Mouse (Mus musculus) hindbrain, embryonic 13.5 days (tissue): ENCODE measurements around the gene Nfix. TPM values are rescaled to one million over a fixed set of nuclear protein-coding genes. Genes with fewer than 3 reads are reported as not detected.

Experiments
- ATAC-seq: fragments of 200-750 bp; cut with Nextera tagmentation; 2 replicates; pipeline ENCODE4 v1.8.0; 2017; ENCODE audit warnings: moderate TSS enrichment; ENCODE audit not compliant: low FRiP score
- H3K27ac ChIP-seq: fragments of 300-500 bp; sonication (generic); 2 replicates; pipeline ENCODE4 v1.5.1; 2015; ENCODE audit warnings: inconsistent platforms, mild to moderate bottlenecking, moderate library complexity
- H3K27me3 ChIP-seq: fragments of 300-500 bp; sonication (generic); 2 replicates; pipeline ENCODE4 v1.6.1; 2015; ENCODE audit warnings: mild to moderate bottlenecking, inconsistent platforms
- H3K36me3 ChIP-seq: fragments of 300-500 bp; sonication (generic); 2 replicates; pipeline ENCODE4 v1.6.1; 2015; ENCODE audit warnings: mild to moderate bottlenecking, inconsistent platforms
- H3K4me1 ChIP-seq: fragments of 300-500 bp; sonication (generic); replicated peaks from 2 replicates; pipeline ENCODE4 v1.6.1; 2015; ENCODE audit warnings: inconsistent platforms
- H3K4me2 ChIP-seq: fragments of 300-500 bp; sonication (generic); 2 replicates; pipeline ENCODE4 v1.6.1; 2015; ENCODE audit warnings: inconsistent platforms, mild to moderate bottlenecking, moderate library complexity
- H3K4me3 ChIP-seq: fragments of 300-500 bp; sonication (generic); 2 replicates; pipeline ENCODE4 v1.5.1; 2015; ENCODE audit warnings: mild to moderate bottlenecking, inconsistent platforms
- H3K9ac ChIP-seq: fragments of 300-500 bp; sonication (generic); 2 replicates; pipeline ENCODE4 v1.6.1; 2015; ENCODE audit warnings: mild to moderate bottlenecking, inconsistent platforms
- H3K9me3 ChIP-seq: fragments of 300-500 bp; sonication (generic); 2 replicates; pipeline ENCODE4 v1.6.1; 2016; ENCODE audit warnings: inconsistent platforms
- whole genome bisulfite sequencing: fragments of 180-500 bp; shearing (Covaris S2); methylation state at CpG from one replicate; pipeline ENCODE4 v1.1.7; 2015; 5-methylcytosine and 5-hydroxymethylcytosine counted together
- polyA plus RNA-seq: library from polyadenylated mRNA; unstranded; fragments of >200 nt; fragmentation: Nextera tagmentation; extraction: Ambion mirVana; gene quantifications from 2 replicates; pipeline ENCODE4 v1.2.1, GENCODE M21; 2015

The Nfix gene
- polyA plus RNA-seq, 1 experiment from 2014 or later: 44.1 TPM

DNA sequence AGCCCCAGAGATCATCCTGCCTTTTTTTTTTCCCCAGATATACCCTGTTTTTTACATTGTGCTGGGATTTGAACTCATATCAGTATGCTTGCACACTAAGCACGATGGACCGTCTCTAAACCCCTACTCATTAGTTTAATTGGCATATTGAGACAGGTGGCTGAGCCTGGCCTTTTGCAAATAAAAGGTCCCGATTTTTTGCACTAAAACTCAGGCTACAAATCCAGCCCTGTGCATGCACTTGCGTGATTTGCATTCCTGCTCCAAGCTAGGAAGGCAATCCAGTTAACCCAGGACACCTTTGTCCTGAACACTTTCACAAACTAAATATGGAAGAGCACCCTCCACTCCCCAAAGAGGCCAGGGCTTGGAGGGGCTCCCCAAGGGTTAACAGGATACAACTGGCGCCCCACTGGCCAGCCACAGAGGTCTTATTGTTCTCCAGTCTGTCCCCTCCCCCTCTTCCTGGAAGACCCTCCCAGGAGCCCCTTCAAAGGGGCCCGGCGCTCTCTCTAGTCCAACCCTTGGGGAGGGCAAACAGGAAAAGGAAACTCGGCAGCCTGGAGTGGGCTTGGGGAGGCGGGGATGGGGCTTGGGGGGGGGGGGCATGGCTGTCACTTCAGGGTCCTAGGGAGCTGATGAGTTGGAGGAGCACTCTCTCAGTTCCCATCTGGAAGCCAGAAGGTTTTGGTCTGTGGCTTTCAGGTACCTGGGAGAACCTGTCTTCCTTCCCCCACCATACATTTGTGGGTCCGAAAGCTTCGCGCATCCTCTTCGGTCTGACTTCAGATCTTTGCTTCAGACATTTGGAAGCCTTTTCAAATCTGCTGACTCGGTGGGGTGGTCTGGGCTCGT, 144.6 kb downstream of the Nfix start:
- H3K27ac ChIP-seq: peak overlapping the region; percentile 88
- H3K4me2 ChIP-seq: peak overlapping the region; percentile 52
- no peaks in the 10 kb centered on the region for H3K9me3 ChIP-seq
- peaks cover 46% of the 10 kb centered on the region for H3K4me1 ChIP-seq
- ATAC-seq: peak; percentile 82
- H3K9ac ChIP-seq: peak overlapping the region; percentile 49
- H3K27me3 ChIP-seq: peaks cover 3% of the 10 kb centered on the region; the same call in 1 of the 2 replicates
- H3K36me3 ChIP-seq: no peaks in the 10 kb centered on the region
- 2% methylated on average over 14 of the region's 15 CpGs for WGBS
- H3K4me3 ChIP-seq: peak overlapping the region; percentile 32

GRCm38 (mm10) chr8:84654597-84654996, 145.5 kb downstream of the Nfix start:
- Histone ChIP-seq H3K4me2 (no peak overlapping the region), H3K27ac (peak overlapping the region; percentile 88; the same call in 1 of the 2 replicates), H3K27me3 (peaks cover 3% of the 10 kb centered on the region; the same call in 1 of the 2 replicates), H3K36me3 (no peaks in the 10 kb centered on the region), H3K9ac (no peak overlapping the region), H3K9me3 (no peaks in the 10 kb centered on the region), H3K4me3 (no peak overlapping the region), H3K4me1 (peaks cover 42% of the 10 kb centered on the region)
- ATAC-seq: no peak
- WGBS: 40% methylated on average over 4 of the region's 4 CpGs

- no peak for ATAC-seq
- H3K9ac ChIP-seq: no peak overlapping the region
- WGBS: 56% methylated on average over 9 of the region's 9 CpGs
- no peak overlapping the region for H3K4me2 ChIP-seq
- H3K4me1 ChIP-seq: peaks cover 36% of the 10 kb centered on the region
- H3K36me3 ChIP-seq: no peaks in the 10 kb centered on the region
- no peak overlapping the region for H3K4me3 ChIP-seq
- H3K9me3 ChIP-seq: no peaks in the 10 kb centered on the region
- H3K27ac ChIP-seq: no peak overlapping the region
- H3K27me3 ChIP-seq: peaks cover 3% of the 10 kb centered on the region; the same call in 1 of the 2 replicates
Observed at GRCm38 (mm10) chr8:84653092-84653631, 147.0 kb downstream of the Nfix start.

DNA sequence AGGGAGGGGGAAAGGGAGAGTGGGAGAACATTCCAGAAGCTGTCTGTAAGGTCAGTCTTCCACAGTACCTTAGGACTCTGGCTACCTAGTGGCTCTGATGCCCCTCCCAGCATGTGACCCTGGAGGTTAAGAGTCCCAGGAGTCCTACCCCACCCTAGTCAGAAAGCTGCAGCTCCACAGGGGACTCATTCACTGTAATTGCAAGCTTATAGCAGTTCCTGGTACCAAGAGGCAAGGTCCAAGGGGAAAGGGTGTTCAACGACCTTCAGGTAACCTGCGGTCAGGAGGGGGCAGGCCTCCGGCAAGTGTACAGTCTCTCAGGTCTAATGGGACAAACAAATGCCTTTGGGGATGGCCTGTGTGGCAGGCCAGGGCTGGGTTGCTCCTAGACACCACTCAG, 149.9 kb downstream of the Nfix start:
- 25% methylated on average over 3 of the region's 3 CpGs for WGBS
- Histone ChIP-seq H3K4me2 (no peak overlapping the region), H3K4me3 (no peak overlapping the region), H3K9ac (0 out of 2 replicates have a peak overlapping the region, but pooled peaks have one; percentile 10), H3K36me3 (no peaks in the 10 kb centered on the region), H3K9me3 (no peaks in the 10 kb centered on the region), H3K27ac (peak overlapping the region; percentile 27; the same call in 1 of the 2 replicates), H3K27me3 (no peaks in the 10 kb centered on the region), H3K4me1 (peaks cover 25% of the 10 kb centered on the region)
- ATAC-seq: no peak

Other genes with a start within 250 kb of the Nfix start
- gene Ier2, start 137.5 kb downstream of the Nfix start, polyA plus RNA-seq: 26.1 and 32.2 TPM in 2 replicates
- gene Trmt1, start 114.0 kb downstream of the Nfix start, polyA plus RNA-seq: 51.9 and 60.3 TPM in 2 replicates
- gene Nacc1, start 112.5 kb downstream of the Nfix start, polyA plus RNA-seq: 13.7 and 14.4 TPM in 2 replicates
- 3.9 and 4.2 TPM in 2 replicates for gene Lyl1, start 98.9 kb downstream of the Nfix start, polyA plus RNA-seq
- 1.0 and 2.3 TPM in 2 replicates for gene G430095P16Rik, start 77.3 kb downstream of the Nfix start, polyA plus RNA-seq
- gene Dand5, start 22.5 kb upstream of the Nfix start, polyA plus RNA-seq: 10.8 and 11.5 TPM in 2 replicates
- 37.3 and 37.8 TPM in 2 replicates for gene Gadd45gip1, start 31.2 kb upstream of the Nfix start, polyA plus RNA-seq
- 83.2 and 85.5 TPM in 2 replicates for gene Rad23a, start 40.3 kb upstream of the Nfix start, polyA plus RNA-seq
- 646 and 672 TPM in 2 replicates for gene Calr, start 46.6 kb upstream of the Nfix start, polyA plus RNA-seq
- gene Farsa, start 56.6 kb upstream of the Nfix start, polyA plus RNA-seq: 107 and 109 TPM in 2 replicates
- 17.8 and 20.4 TPM in 2 replicates for gene Syce2, start 71.8 kb upstream of the Nfix start, polyA plus RNA-seq
- 33.1 TPM in 2 replicates for gene Gcdh, start 93.6 kb upstream of the Nfix start, polyA plus RNA-seq
- gene Klf1, start 101.6 kb upstream of the Nfix start, polyA plus RNA-seq: 0.64 and 1.00 TPM in 2 replicates
- 5.8 and 6.0 TPM in 2 replicates for gene Dnase2a, start 108.2 kb upstream of the Nfix start, polyA plus RNA-seq
- gene Mast1, start 137.0 kb upstream of the Nfix start, polyA plus RNA-seq: 59.1 and 62.2 TPM in 2 replicates
- 1.8 and 2.4 TPM in 2 replicates for gene Rtbdn, start 146.6 kb upstream of the Nfix start, polyA plus RNA-seq
- not detected in 2 replicates for gene Gm49661, start 169.1 kb upstream of the Nfix start, polyA plus RNA-seq
- gene Prdx2, start 169.2 kb upstream of the Nfix start, polyA plus RNA-seq: 1,362 and 1,388 TPM in 2 replicates
- gene Rnaseh2a, start 169.4 kb upstream of the Nfix start, polyA plus RNA-seq: 61.4 and 62.1 TPM in 2 replicates
- 5.2 and 5.9 TPM in 2 replicates for gene Junb, start 178.4 kb upstream of the Nfix start, polyA plus RNA-seq
- 25.1 and 25.5 TPM in 2 replicates for gene Hook2, start 190.3 kb upstream of the Nfix start, polyA plus RNA-seq
- gene Best2, start 214.2 kb upstream of the Nfix start, polyA plus RNA-seq: not detected in 2 replicates
- gene Asna1, start 224.9 kb upstream of the Nfix start, polyA plus RNA-seq: 151 and 157 TPM in 2 replicates
- gene Trir, start 226.5 kb upstream of the Nfix start, polyA plus RNA-seq: 139 and 141 TPM in 2 replicates
- gene Tnpo2, start 236.6 kb upstream of the Nfix start, polyA plus RNA-seq: 48.8 and 54.7 TPM in 2 replicates